Mouse (Mus musculus) common myeloid progenitor, adult 5-6 weeks (primary cell): ENCODE data around the gene Ptpn3. TPM values are rescaled to one million over a fixed set of nuclear protein-coding genes. Genes with fewer than 3 reads are reported as not detected.
A peak's percentile ranks its signal among the peaks of the same experiment; 100 is the strongest.
"Not testable (repeated sequence)": the region's sequence is repeated elsewhere in the genome, so short reads cannot be mapped to it uniquely, and the experiment has no call there.

ENCODE experiments used
- ATAC-seq: replicated peaks from 2 replicates; pipeline ENCODE4 v1.8.0; 2016; ENCODE audit warnings: low read depth, mild to moderate bottlenecking, moderate TSS enrichment, inconsistent platforms; ENCODE audit not compliant: poor library complexity, severe bottlenecking
- total RNA-seq: library from RNA; stranded (forward); fragments of 200-1000, 187-1606 nt; gene quantifications from 2 replicates; pipeline ENCODE4 v1.2.3, GENCODE M21; 2017

Gene Ptpn3
- total RNA-seq, 1 experiment from 2014 or later, result 3.2 TPM

- ATAC-seq, result peak; percentile 7; the same call in 1 of the 2 replicates
These were observed 1.8 kb downstream of the Ptpn3 start for GRCm38 (mm10) chr4:57299701-57300468.

- ATAC-seq, result no peak
These were observed 2.3 kb downstream of the Ptpn3 start for GRCm38 (mm10) chr4:57299308-57299700.

DNA sequence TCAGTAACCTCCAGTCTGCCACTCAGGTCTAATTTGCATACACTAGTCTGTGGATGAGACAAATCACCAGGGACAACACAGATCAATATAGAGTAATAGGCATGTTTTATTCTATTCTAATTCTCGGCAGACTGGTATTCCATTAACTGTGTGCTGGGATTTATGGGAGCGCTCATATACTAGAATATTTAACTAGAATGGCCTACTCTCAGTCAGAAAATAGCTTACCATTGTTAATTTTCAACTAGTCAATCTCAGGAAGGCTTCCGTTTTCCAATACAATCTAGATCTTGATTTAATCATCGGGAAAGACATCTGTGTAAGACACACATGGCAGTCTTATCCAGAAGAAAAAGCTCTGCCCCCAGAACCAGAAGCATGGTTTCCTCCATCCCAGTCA is 3.5 kb downstream of the Ptpn3 start:
- ATAC-seq, result no peak

DNA sequence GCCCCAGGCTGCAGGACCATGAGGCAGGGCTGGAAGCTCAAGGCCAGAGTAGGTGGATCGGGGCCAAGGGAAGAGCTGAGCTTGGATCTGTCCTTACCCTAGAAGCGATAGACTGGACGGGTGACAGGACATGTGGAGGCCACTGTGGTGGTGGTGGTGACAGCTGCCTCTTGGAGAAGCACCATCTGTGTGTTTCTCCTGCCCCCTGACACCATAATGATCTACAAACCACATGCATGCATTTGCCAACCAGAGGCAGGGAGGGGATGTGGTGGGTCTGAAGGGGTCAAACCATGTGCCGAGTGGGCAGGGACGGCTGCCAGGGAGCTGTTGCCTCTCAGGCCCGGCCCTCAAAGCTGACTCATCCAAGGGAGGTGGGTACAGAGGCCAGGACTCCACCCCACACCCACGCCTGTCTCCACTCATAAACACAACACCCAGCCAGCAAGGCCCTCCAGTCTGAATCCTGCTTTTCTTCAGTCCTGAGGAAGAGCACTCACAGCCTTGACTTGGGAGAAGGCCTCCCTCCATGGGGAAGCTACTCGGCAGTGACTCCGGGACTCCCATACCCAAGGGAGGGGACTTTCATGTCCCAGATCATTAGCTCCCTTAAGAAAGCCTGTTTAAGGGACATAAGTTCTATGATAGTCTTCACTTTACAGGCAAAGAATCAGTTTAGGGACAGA is 6.5 kb downstream of the Ptpn3 start:
- ATAC-seq, result peak; percentile 90

- no peak for ATAC-seq
These were observed 9.0 kb downstream of the Ptpn3 start for GRCm38 (mm10) chr4:57292670-57293069.

DNA sequence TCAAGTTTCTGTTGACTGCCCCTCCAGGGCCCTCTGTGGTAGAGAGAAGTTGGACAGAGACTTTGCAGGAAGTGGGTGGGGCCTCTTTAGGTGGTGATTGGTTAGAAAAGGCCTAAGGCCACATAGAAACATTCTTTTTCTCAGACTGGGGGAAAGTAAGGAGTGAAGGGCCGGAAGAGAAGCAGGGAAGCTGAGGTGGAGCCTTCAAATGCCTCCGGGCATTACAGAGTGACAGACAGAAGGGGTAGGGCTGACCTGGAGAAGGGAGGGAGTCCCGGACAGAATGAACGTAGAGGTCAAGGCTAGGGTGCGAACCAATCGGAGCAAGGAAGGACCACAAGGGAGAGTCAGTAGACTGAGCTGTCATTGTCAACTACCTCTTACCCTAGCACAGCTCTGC is 11.6 kb downstream of the Ptpn3 start:
- no peak for ATAC-seq

- ATAC-seq, result no peak
These were observed 13.8 kb downstream of the Ptpn3 start for GRCm38 (mm10) chr4:57287808-57288207.

DNA sequence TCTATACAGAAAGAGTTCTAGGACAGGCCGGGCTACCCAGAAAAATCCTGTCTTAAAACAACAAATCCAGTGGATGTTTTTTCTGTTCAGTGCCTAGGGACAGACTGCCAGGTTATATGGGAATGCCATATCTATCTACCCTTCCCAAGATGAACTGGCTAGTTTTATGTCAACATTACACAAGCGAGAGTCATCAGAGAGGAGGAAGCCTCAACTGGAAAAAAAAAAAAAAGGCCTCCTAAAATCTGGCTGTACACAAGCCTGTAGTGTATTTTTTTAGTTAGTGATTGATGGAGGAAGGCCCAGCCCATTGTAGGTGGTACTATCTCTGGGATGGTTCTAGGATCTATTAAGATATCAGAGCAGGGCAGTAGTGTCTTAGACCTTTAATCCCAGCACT is 16.4 kb downstream of the Ptpn3 start:
- no peak for ATAC-seq

- no peak for ATAC-seq
These were observed 18.4 kb downstream of the Ptpn3 start for GRCm38 (mm10) chr4:57283189-57283588.

- ATAC-seq, result no peak
These were observed 19.0 kb downstream of the Ptpn3 start for GRCm38 (mm10) chr4:57282630-57283029.

DNA sequence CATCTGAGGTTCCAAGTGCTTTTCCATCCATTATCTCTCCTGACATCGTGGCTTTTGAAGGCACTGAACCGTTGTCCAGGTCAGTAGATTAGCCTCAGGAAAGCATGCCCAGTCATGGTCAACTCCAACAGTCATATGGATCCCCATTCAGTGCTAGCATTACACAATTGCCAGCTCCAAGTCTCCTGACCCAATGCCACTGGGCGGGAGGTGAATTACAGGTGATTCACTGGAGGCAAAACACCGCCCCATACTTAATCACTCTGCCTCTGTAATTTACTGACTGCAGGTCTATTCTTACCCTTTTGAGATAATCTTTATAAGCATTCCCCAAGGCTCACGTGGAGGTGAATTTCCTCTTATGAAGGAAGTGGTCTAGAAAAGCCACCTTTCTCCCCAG is 19.5 kb downstream of the Ptpn3 start:
- no peak for ATAC-seq

DNA sequence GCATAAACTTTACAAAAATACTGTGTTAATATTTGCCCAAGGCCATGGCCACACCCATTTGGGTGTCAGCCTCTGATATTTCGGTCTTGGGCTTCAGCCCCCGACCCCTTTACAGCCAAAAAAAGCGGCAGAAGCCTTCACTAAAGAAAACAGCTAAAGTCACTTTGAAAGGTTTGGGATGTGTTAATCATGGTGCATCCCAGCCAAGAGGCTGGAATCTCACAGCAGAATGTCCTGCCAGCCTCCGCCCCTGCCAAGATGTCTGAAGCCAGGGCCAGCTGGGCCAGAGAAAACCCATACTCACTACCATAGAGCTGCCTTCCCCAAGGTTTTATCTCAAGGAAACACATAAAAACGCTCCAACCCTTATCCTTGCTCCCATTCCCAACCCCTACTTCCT is 20.7 kb downstream of the Ptpn3 start:
- no peak for ATAC-seq

DNA sequence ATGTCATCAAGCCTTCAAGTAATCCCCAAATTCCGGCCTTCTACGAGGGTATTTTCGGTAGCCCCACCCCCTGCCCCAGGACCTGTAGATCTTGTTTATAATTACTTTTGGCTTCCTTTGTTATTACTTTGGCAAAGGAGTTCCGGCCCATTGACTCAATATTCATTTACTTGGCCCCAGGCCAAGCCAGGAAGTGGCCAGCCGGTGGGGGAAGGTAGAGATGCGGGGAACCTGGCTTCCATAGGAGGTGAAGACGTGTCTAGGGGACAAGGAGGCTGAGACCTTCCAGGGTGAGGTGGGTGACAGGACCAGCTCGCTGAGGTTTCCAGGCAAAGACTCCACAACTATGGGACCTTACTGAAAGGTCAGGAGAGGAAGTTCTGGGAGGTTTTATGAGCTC is 22.4 kb downstream of the Ptpn3 start:
- ATAC-seq, result no peak

DNA sequence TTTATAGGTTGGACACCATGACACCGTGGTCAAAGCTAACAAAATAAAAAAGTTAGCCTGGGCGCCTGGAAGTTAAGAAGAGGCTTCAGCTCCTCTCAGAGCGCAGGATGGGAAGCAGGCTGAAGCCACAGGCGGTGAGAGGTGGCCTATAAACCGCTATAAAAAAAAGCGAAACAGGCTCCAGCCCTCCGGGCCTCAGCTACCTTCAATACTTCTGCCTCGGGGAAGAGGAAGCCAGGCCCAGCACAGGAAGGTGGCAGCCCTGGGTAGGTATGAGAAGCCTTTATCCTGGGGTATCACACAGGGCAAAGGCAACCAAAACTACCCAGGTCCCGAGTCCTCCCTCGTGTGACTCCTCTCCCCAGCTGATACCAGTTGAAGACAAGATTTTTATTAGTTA is 22.8 kb downstream of the Ptpn3 start:
- peak; percentile 43 for ATAC-seq

DNA sequence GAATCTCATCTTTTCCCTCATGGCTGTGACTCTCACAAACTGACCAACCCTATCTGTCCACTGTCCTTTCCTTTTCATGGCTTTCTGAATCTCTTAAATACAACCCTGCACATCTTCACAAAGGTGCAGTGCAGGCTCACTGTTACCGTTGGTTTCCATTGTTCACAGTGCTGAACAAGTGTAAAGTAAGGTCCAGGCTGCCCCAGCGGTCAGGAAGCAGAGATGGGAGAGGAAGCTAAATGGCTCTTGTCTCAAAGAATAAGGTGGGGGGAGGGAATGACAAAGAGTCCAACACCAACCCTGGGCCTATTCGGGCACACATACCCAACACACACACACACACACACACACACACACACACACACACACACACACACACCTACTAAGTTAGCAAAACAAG is 24.0 kb downstream of the Ptpn3 start:
- ATAC-seq, result no peak

GRCm38 (mm10) chr4:57275116-57275743 is 26.4 kb downstream of the Ptpn3 start:
- peak; percentile 83 for ATAC-seq

DNA sequence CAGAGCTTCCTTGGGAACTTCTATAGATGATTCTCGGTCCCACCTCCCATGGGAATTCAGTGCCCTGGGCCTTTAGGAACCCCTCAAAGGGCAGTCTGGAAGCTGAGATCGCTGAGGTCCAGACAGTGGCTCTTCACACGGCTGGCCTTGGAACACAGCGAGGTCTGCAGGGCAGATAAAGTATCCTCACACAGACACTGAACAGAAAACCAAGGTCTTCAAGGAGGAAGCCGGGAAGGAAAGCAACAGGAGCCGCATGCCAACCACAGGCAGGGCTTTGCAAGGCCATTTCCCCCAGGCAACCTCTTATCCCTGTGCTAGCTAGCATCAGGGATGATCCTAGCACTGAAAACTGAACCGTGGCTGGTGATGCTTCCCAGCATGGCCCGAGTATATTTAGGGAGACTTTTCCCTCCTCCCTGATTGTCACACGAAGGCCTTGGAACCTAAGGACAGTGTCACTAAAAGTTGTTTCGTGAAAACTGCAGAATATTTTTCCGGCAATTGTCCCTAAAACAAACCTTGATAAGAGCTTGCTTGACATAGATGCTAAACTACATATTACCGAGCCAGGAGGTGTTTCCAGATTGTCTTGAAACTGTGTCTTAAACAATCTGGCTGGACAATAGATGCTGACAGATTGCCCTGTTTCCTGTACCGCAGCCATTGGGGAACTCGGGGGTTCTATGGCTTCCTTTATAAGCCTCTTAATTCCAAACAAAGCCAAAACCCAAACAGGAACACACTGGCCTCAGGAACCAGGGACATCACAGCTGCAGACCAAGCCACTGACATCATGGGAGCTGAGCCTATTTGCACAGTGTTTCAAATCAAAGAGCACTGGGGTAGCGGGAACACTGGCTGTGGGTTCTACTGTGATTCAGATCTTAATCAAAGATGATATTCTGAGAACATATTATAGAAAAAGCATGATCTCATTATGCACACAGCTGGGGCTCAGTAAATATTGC is 27.8 kb downstream of the Ptpn3 start:
- no peak for ATAC-seq

- ATAC-seq, result no peak
These were observed 30.6 kb downstream of the Ptpn3 start for GRCm38 (mm10) chr4:57270991-57271390.

GRCm38 (mm10) chr4:57270489-57270888 is 31.1 kb downstream of the Ptpn3 start:
- not testable (repeated sequence) for ATAC-seq

DNA sequence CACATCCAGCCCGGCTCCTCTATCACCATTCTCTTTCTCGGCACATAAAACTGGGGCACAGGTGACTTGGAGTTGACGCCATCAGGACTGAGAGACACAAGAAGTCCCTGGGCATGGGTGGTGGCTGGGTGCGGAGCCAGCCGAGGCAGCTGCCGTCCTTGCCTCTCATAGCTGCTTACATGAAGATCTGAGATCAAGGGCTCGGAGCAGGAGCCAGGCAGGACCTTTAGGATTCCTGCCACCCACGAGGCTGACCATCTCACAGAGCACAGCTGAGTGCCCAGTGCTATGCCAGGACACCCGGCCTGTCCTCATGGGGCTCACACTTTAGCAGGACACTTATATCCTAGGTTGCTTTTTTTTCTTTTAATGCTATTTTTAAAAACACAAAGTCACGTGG is 32.3 kb downstream of the Ptpn3 start:
- ATAC-seq, result no peak
